Mouse (Mus musculus) brain, embryonic 14.5 days (tissue): ENCODE measurements around the gene Cul5.
A peak's percentile ranks its signal among the peaks of the same experiment; 100 is the strongest.

Source experiments
- CTCF ChIP-seq: fragments of 200-500 bp; IDR thresholded peaks from 2 replicates; pipeline ENCODE4 v1.5.1; 2012; ENCODE audit warnings: inconsistent platforms, mild to moderate bottlenecking, moderate library complexity, borderline replicate concordance; ENCODE audit not compliant: insufficient read depth, insufficient read length; ENCODE audit errors: extremely low read depth
- POLR2A ChIP-seq: fragments of 200-500 bp; IDR thresholded peaks from 2 replicates; pipeline ENCODE4 v1.6.1; 2012; ENCODE audit warnings: mild to moderate bottlenecking, inconsistent platforms, borderline replicate concordance; ENCODE audit not compliant: poor library complexity, insufficient read depth, insufficient read length, severe bottlenecking; ENCODE audit errors: extremely low read depth

- TF ChIP-seq POLR2A, result 0 out of 2 replicates have a peak, but pooled peaks have one; percentile 34
- TF ChIP-seq CTCF, result no peak
Observed at GRCm38 (mm10) chr9:53705992-53706696, 36.3 kb upstream of the Cul5 start, which contains the start of gene Rab39.
